Mouse (Mus musculus): ENCODE measurements at regions not wholly inside any gene's neighbourhood (a gene's known extent, or its start where the extent isn't known, plus 50 kb on each side); places are given as distances from the start of the nearest gene placed in this dataset.

GRCm38 (mm10) chr11:79751751-79752716 lies 161.0 kb downstream of the Rab11fip4 start:
- no peaks in the 10 kb centered on the region for H3K36me3 ChIP-seq (ENCODE audit: control insufficient read depth, insufficient read depth)
- WGBS (ENCODE audit: insufficient replicate concordance), result 54% methylated on average over 14 of the region's 14 CpGs
- no peak overlapping the region for H3K4me3 ChIP-seq (ENCODE audit: low read depth, low read length)
- H3K27me3 ChIP-seq (ENCODE audit: control insufficient read depth, insufficient read depth, low read depth, low read length), result no peaks in the 10 kb centered on the region
- peaks cover 5% of the 10 kb centered on the region for H3K4me1 ChIP-seq (ENCODE audit: control insufficient read depth, low read depth, low read length)
- H3K9me3 ChIP-seq (replicated peaks; ENCODE audit: control insufficient read depth, low read length), result no peaks in the 10 kb centered on the region
- H3K27ac ChIP-seq (ENCODE audit: low read length), result no peak overlapping the region
- no peak overlapping the region for H3K4me2 ChIP-seq (ENCODE audit: low read depth, low read length)
- no peak overlapping the region for H3K9ac ChIP-seq (ENCODE audit: low read depth, low read length)
- ATAC-seq (ENCODE audit: low read depth), result no peak

- Histone ChIP-seq H3K9me3 (replicated peaks; ENCODE audit: control insufficient read depth, low read length) (no peaks in the 10 kb centered on the region), H3K4me3 (ENCODE audit: low read depth, low read length) (no peak overlapping the region), H3K4me2 (ENCODE audit: low read depth, low read length) (no peak overlapping the region), H3K36me3 (ENCODE audit: control insufficient read depth, insufficient read depth) (no peaks in the 10 kb centered on the region), H3K27ac (ENCODE audit: low read length) (no peak overlapping the region), H3K9ac (ENCODE audit: low read depth, low read length) (no peak overlapping the region), H3K27me3 (ENCODE audit: control insufficient read depth, insufficient read depth, low read depth, low read length) (no peaks in the 10 kb centered on the region), H3K4me1 (ENCODE audit: control insufficient read depth, low read depth, low read length) (peaks cover 5% of the 10 kb centered on the region)
- 24% methylated on average over 2 of the region's 2 CpGs for WGBS (ENCODE audit: insufficient replicate concordance)
- no peak for ATAC-seq (ENCODE audit: low read depth)
These were observed 159.9 kb downstream of the Rab11fip4 start for GRCm38 (mm10) chr11:79750943-79751342.

GRCm38 (mm10) chr11:79749755-79750434 lies 158.9 kb downstream of the Rab11fip4 start:
- WGBS (ENCODE audit: insufficient replicate concordance), result 44% methylated on average over 7 of the region's 7 CpGs
- no peak for ATAC-seq (ENCODE audit: low read depth)

GRCm38 (mm10) chr11:79749141-79749540 lies 158.1 kb downstream of the Rab11fip4 start:
- H3K4me2 ChIP-seq (ENCODE audit: low read depth, low read length), result no peak overlapping the region
- H3K9me3 ChIP-seq (replicated peaks; ENCODE audit: control insufficient read depth, low read length), result no peaks in the 10 kb centered on the region
- H3K27ac ChIP-seq (ENCODE audit: low read length), result no peak overlapping the region
- H3K9ac ChIP-seq (ENCODE audit: low read depth, low read length), result no peak overlapping the region
- no peak overlapping the region for H3K4me3 ChIP-seq (ENCODE audit: low read depth, low read length)
- no peaks in the 10 kb centered on the region for H3K36me3 ChIP-seq (ENCODE audit: control insufficient read depth, insufficient read depth)
- no peaks in the 10 kb centered on the region for H3K27me3 ChIP-seq (ENCODE audit: control insufficient read depth, insufficient read depth, low read depth, low read length)
- H3K4me1 ChIP-seq (ENCODE audit: control insufficient read depth, low read depth, low read length), result peaks cover 5% of the 10 kb centered on the region
- 85% methylated on average over 10 of the region's 10 CpGs for WGBS (ENCODE audit: insufficient replicate concordance)
- no peak for ATAC-seq (ENCODE audit: low read depth)

More at GRCm38 (mm10) chr11:79749755-79750434, 158.9 kb downstream of the Rab11fip4 start:
- no peak overlapping the region for H3K4me2 ChIP-seq (ENCODE audit: low read depth, low read length)
- no peaks in the 10 kb centered on the region for H3K9me3 ChIP-seq (replicated peaks; ENCODE audit: control insufficient read depth, low read length)
- H3K4me1 ChIP-seq (ENCODE audit: control insufficient read depth, low read depth, low read length), result peaks cover 5% of the 10 kb centered on the region
- H3K9ac ChIP-seq (ENCODE audit: low read depth, low read length), result no peak overlapping the region
- no peaks in the 10 kb centered on the region for H3K27me3 ChIP-seq (ENCODE audit: control insufficient read depth, insufficient read depth, low read depth, low read length)
- H3K4me3 ChIP-seq (ENCODE audit: low read depth, low read length), result no peak overlapping the region
- no peak overlapping the region for H3K27ac ChIP-seq (ENCODE audit: low read length)
- H3K36me3 ChIP-seq (ENCODE audit: control insufficient read depth, insufficient read depth), result no peaks in the 10 kb centered on the region

GRCm38 (mm10) chr11:79748606-79749125 lies 157.7 kb downstream of the Rab11fip4 start:
- no peak for ATAC-seq (ENCODE audit: low read depth)
- no peaks in the 10 kb centered on the region for H3K27me3 ChIP-seq (ENCODE audit: control insufficient read depth, insufficient read depth, low read depth, low read length)
- no peak overlapping the region for H3K4me3 ChIP-seq (ENCODE audit: low read depth, low read length)
- no peak overlapping the region for H3K9ac ChIP-seq (ENCODE audit: low read depth, low read length)
- H3K4me1 ChIP-seq (ENCODE audit: control insufficient read depth, low read depth, low read length), result peaks cover 5% of the 10 kb centered on the region
- H3K36me3 ChIP-seq (ENCODE audit: control insufficient read depth, insufficient read depth), result no peaks in the 10 kb centered on the region
- H3K27ac ChIP-seq (ENCODE audit: low read length), result no peak overlapping the region
- H3K4me2 ChIP-seq (ENCODE audit: low read depth, low read length), result no peak overlapping the region
- 78% methylated on average over 7 of the region's 7 CpGs for WGBS (ENCODE audit: insufficient replicate concordance)
- H3K9me3 ChIP-seq (replicated peaks; ENCODE audit: control insufficient read depth, low read length), result no peaks in the 10 kb centered on the region

GRCm38 (mm10) chr11:79747801-79748200 lies 156.8 kb downstream of the Rab11fip4 start:
- Histone ChIP-seq H3K27ac (ENCODE audit: low read length) (no peak overlapping the region), H3K4me1 (ENCODE audit: control insufficient read depth, low read depth, low read length) (peaks cover 3% of the 10 kb centered on the region), H3K9ac (ENCODE audit: low read depth, low read length) (no peak overlapping the region), H3K9me3 (replicated peaks; ENCODE audit: control insufficient read depth, low read length) (no peaks in the 10 kb centered on the region), H3K4me3 (ENCODE audit: low read depth, low read length) (no peak overlapping the region), H3K27me3 (ENCODE audit: control insufficient read depth, insufficient read depth, low read depth, low read length) (no peaks in the 10 kb centered on the region), H3K4me2 (ENCODE audit: low read depth, low read length) (peak overlapping the region; percentile 27; the same call in 1 of the 2 replicates), H3K36me3 (ENCODE audit: control insufficient read depth, insufficient read depth) (no peaks in the 10 kb centered on the region)
- 57% methylated on average over 6 of the region's 6 CpGs for WGBS (ENCODE audit: insufficient replicate concordance)
- no peak for ATAC-seq (ENCODE audit: low read depth)
